Mouse (Mus musculus) CH12.LX (cell line): ENCODE results near the gene Rab17. TPM values are rescaled to one million over a fixed set of nuclear protein-coding genes. Genes with fewer than 3 reads are reported as not detected.

Experiments
- DNase-seq: peaks from one replicate; pipeline ENCODE4 v3.0.0-alpha.2; 2013; ENCODE audit errors: extremely low read depth
- H3K27ac ChIP-seq: 2 replicates; pipeline ENCODE4 v1.5.1; 2012; ENCODE audit warnings: low read depth, mild to moderate bottlenecking, control low read depth, moderate library complexity; ENCODE audit not compliant: insufficient read depth
- H3K27me3 ChIP-seq: replicated peaks from 2 replicates; pipeline ENCODE3; 2012; ENCODE audit warnings: inconsistent platforms
- H3K36me3 ChIP-seq, 2 experiments: replicated peaks in 1 of 2; 2 replicates each; pipeline versions ENCODE3 to v1.6.1; 2012; ENCODE audit warnings: inconsistent platforms in 1 of 2, low read length in 1 of 2, mild to moderate bottlenecking in 1 of 2, mixed read lengths in 1 of 2, moderate library complexity in 1 of 2; ENCODE audit not compliant: control insufficient read depth in 1 of 2, insufficient read depth in 1 of 2
- H3K4me1 ChIP-seq, 2 experiments: 2 replicates each; pipeline ENCODE4 v1.6.1; 2012; ENCODE audit warnings: inconsistent platforms in 1 of 2, moderate library complexity in 1 of 2; ENCODE audit not compliant: insufficient read depth in 2 of 2, control insufficient read depth in 1 of 2
- H3K4me2 ChIP-seq: 2 replicates; pipeline ENCODE4 v1.6.1; 2012; ENCODE audit warnings: low read depth, mild to moderate bottlenecking, control low read depth; ENCODE audit not compliant: poor library complexity, insufficient read depth, severe bottlenecking
- H3K4me3 ChIP-seq, 3 experiments: fragments of 150-350 bp in 1 of 3; sonication (generic) in 1 of 3; replicated peaks in 1 of 3; 2 replicates each; pipeline versions ENCODE3 to v1.5.1; 2011 to 2012; ENCODE audit warnings: low read depth in 2 of 3, low read length in 2 of 3, mild to moderate bottlenecking in 2 of 3, moderate library complexity in 2 of 3, control low read depth in 1 of 3, improper control_type of control experiment in 1 of 3, inconsistent platforms in 1 of 3, mixed read lengths in 1 of 3; ENCODE audit not compliant: poor library complexity in 1 of 3
- H3K79me2 ChIP-seq: replicated peaks from 2 replicates; pipeline ENCODE4 v1.6.1; 2012; ENCODE audit warnings: mild to moderate bottlenecking, moderate library complexity; ENCODE audit not compliant: control insufficient read depth, poor library complexity, insufficient read depth, severe bottlenecking; ENCODE audit errors: extremely low read depth
- H3K9ac ChIP-seq: 2 replicates; pipeline ENCODE4 v1.6.1; 2012; ENCODE audit warnings: low read depth, mild to moderate bottlenecking, control low read depth, moderate library complexity; ENCODE audit not compliant: insufficient read depth
- H3K9me3 ChIP-seq: replicated peaks from 2 replicates; pipeline ENCODE3; 2012; ENCODE audit warnings: low read length, inconsistent platforms, mixed read lengths
- BHLHE40 ChIP-seq: IDR thresholded peaks from 2 replicates; pipeline ENCODE4 v1.6.1; 2011; ENCODE audit warnings: mild to moderate bottlenecking, low read depth, low read length, improper control_type of control experiment
- CHD1 ChIP-seq: IDR thresholded peaks from 2 replicates; pipeline ENCODE4 v1.6.1; 2012; ENCODE audit warnings: low read depth, low read length, improper control_type of control experiment, inconsistent platforms
- CHD2 ChIP-seq: IDR thresholded peaks from 2 replicates; pipeline ENCODE4 v1.6.1; 2011; ENCODE audit warnings: low read length, improper control_type of control experiment
- CTCF ChIP-seq, 2 experiments: IDR thresholded peaks in 1 of 2; conservative IDR thresholded peaks in 1 of 2; 2 replicates each; pipeline ENCODE4 v1.5.1; 2011 to 2012; ENCODE audit warnings: low read depth in 2 of 2, low read length in 2 of 2, improper control_type of control experiment in 1 of 2, inconsistent platforms in 1 of 2, mild to moderate bottlenecking in 1 of 2, moderate library complexity in 1 of 2
- E2F4 ChIP-seq: IDR thresholded peaks from 2 replicates; pipeline ENCODE4 v1.6.1; 2011; ENCODE audit warnings: low read depth, low read length, improper control_type of control experiment; ENCODE audit not compliant: insufficient replicate concordance
- ELF1 ChIP-seq: IDR thresholded peaks from 2 replicates; pipeline ENCODE4 v1.6.1; 2014; ENCODE audit warnings: low read depth, mild to moderate bottlenecking, inconsistent platforms, low read length, improper control_type of control experiment
- EP300 ChIP-seq: IDR thresholded peaks from 2 replicates; pipeline ENCODE4 v1.6.1; 2011; ENCODE audit warnings: low read length, improper control_type of control experiment
- ETS1 ChIP-seq: conservative IDR thresholded peaks from 2 replicates; pipeline ENCODE4 v1.6.1; 2012; ENCODE audit warnings: low read depth, mild to moderate bottlenecking, inconsistent platforms, low read length, improper control_type of control experiment, moderate library complexity
- GABPA ChIP-seq: IDR thresholded peaks from 2 replicates; pipeline ENCODE4 v1.6.1; 2012; ENCODE audit warnings: low read depth, low read length, improper control_type of control experiment, inconsistent platforms; ENCODE audit not compliant: insufficient replicate concordance
- HCFC1 ChIP-seq: IDR thresholded peaks from 2 replicates; pipeline ENCODE4 v1.6.1; 2012; ENCODE audit warnings: low read depth, mild to moderate bottlenecking, inconsistent platforms, low read length, improper control_type of control experiment
- IRF4 ChIP-seq: IDR thresholded peaks from 2 replicates; pipeline ENCODE4 v1.6.1; 2014; ENCODE audit warnings: low read depth, mild to moderate bottlenecking, inconsistent platforms, low read length, improper control_type of control experiment
- JUN ChIP-seq: IDR thresholded peaks from 2 replicates; pipeline ENCODE4 v1.6.1; 2011; ENCODE audit warnings: low read depth, mild to moderate bottlenecking, low read length, improper control_type of control experiment, moderate library complexity; ENCODE audit not compliant: insufficient read depth
- JUND ChIP-seq: conservative IDR thresholded peaks from 2 replicates; pipeline ENCODE4 v1.6.1; 2011; ENCODE audit warnings: low read depth, low read length, improper control_type of control experiment
- KAT2A ChIP-seq: IDR thresholded peaks from 2 replicates; pipeline ENCODE4 v1.6.1; 2012; ENCODE audit warnings: low read length, improper control_type of control experiment, inconsistent platforms; ENCODE audit not compliant: insufficient replicate concordance
- MAFK ChIP-seq: IDR thresholded peaks from 2 replicates; pipeline ENCODE4 v1.6.1; 2011; ENCODE audit warnings: low read length, improper control_type of control experiment; ENCODE audit not compliant: insufficient replicate concordance
- MAX ChIP-seq: IDR thresholded peaks from 2 replicates; pipeline ENCODE4 v1.6.1; 2011; ENCODE audit warnings: low read length, improper control_type of control experiment
- MAZ ChIP-seq: IDR thresholded peaks from 2 replicates; pipeline ENCODE4 v1.6.1; 2012; ENCODE audit warnings: low read depth, mild to moderate bottlenecking, inconsistent platforms, low read length, improper control_type of control experiment, moderate library complexity
- MEF2A ChIP-seq: IDR thresholded peaks from 2 replicates; pipeline ENCODE4 v1.6.1; 2014; ENCODE audit warnings: low read depth, mild to moderate bottlenecking, inconsistent platforms, low read length, improper control_type of control experiment, borderline replicate concordance
- MXI1 ChIP-seq: IDR thresholded peaks from 2 replicates; pipeline ENCODE4 v1.6.1; 2011; ENCODE audit warnings: mild to moderate bottlenecking, low read depth, low read length, improper control_type of control experiment
- MYC ChIP-seq: IDR thresholded peaks from 2 replicates; pipeline ENCODE4 v1.6.1; 2011; ENCODE audit warnings: low read depth, mild to moderate bottlenecking, improper control_type of control experiment, low read length
- NELFE ChIP-seq: IDR thresholded peaks from 2 replicates; pipeline ENCODE4 v1.6.1; 2011; ENCODE audit warnings: low read depth, low read length, improper control_type of control experiment
- NRF1 ChIP-seq: IDR thresholded peaks from 2 replicates; pipeline ENCODE4 v1.6.1; 2014; ENCODE audit warnings: low read depth, mild to moderate bottlenecking, inconsistent platforms, low read length, improper control_type of control experiment, moderate library complexity
- PAX5 ChIP-seq: IDR thresholded peaks from 2 replicates; pipeline ENCODE4 v1.6.1; 2012; ENCODE audit warnings: low read length, inconsistent platforms, mixed read lengths
- POLR2A ChIP-seq: IDR thresholded peaks from 2 replicates; pipeline ENCODE4 v1.6.1; 2011; ENCODE audit warnings: low read depth, mild to moderate bottlenecking, improper control_type of control experiment, low read length
- POLR2AphosphoS2 ChIP-seq: IDR thresholded peaks from 2 replicates; pipeline ENCODE4 v1.6.1; 2011; ENCODE audit warnings: low read depth, low read length, improper control_type of control experiment
- RAD21 ChIP-seq: IDR thresholded peaks from 2 replicates; pipeline ENCODE4 v1.6.1; 2011; ENCODE audit warnings: low read depth, mild to moderate bottlenecking, low read length, improper control_type of control experiment, moderate library complexity
- RCOR1 ChIP-seq: conservative IDR thresholded peaks from 2 replicates; pipeline ENCODE4 v1.6.1; 2012; ENCODE audit warnings: low read depth, mild to moderate bottlenecking, inconsistent platforms, low read length, improper control_type of control experiment
- SIN3A ChIP-seq: IDR thresholded peaks from 2 replicates; pipeline ENCODE4 v1.6.1; 2012; ENCODE audit warnings: low read length, improper control_type of control experiment, inconsistent platforms
- SMC3 ChIP-seq: IDR thresholded peaks from 2 replicates; pipeline ENCODE4 v1.6.1; 2011; ENCODE audit warnings: low read depth, low read length, improper control_type of control experiment
- TBP ChIP-seq: conservative IDR thresholded peaks from 2 replicates; pipeline ENCODE4 v1.6.1; 2011; ENCODE audit warnings: low read depth, low read length, improper control_type of control experiment
- TCF12 ChIP-seq: IDR thresholded peaks from 2 replicates; pipeline ENCODE4 v1.6.1; 2014; ENCODE audit warnings: low read depth, mild to moderate bottlenecking, inconsistent platforms, low read length, improper control_type of control experiment
- UBTF ChIP-seq: IDR thresholded peaks from 2 replicates; pipeline ENCODE4 v1.6.1; 2012; ENCODE audit warnings: low read depth, mild to moderate bottlenecking, inconsistent platforms, low read length, improper control_type of control experiment, moderate library complexity
- USF1 ChIP-seq: IDR thresholded peaks from 2 replicates; pipeline ENCODE4 v1.6.1; 2014; ENCODE audit warnings: low read depth, mild to moderate bottlenecking, inconsistent platforms, low read length, improper control_type of control experiment
- USF2 ChIP-seq: conservative IDR thresholded peaks from 2 replicates; pipeline ENCODE4 v1.6.1; 2011; ENCODE audit warnings: low read depth, low read length, improper control_type of control experiment
- ZC3H11A ChIP-seq: IDR thresholded peaks from 2 replicates; pipeline ENCODE4 v1.6.1; 2012; ENCODE audit warnings: low read depth, mild to moderate bottlenecking, inconsistent platforms, low read length, improper control_type of control experiment
- ZKSCAN1 ChIP-seq: IDR thresholded peaks from 2 replicates; pipeline ENCODE4 v1.6.1; 2012; ENCODE audit warnings: low read depth, inconsistent platforms, low read length, improper control_type of control experiment, borderline replicate concordance
- ZNF384 ChIP-seq: IDR thresholded peaks from 2 replicates; pipeline ENCODE4 v1.6.1; 2012; ENCODE audit warnings: low read depth, low read length, improper control_type of control experiment, inconsistent platforms
- dilution Hi-C: fragments of 300-500 bp; cut with MboI; formaldehyde crosslinking; loops from 2 replicates; pipeline ENCODE4 v1.14.3; 2020; ENCODE audit warnings: low sequenced_read_pairs; ENCODE audit not compliant: extremely low pct_unique_long_range_greater_than_20kb, extremely low pct_ligation_motif_present
- in situ Hi-C: fragments of 300-500 bp; cut with MboI; formaldehyde crosslinking; loops from 3 replicates; pipeline ENCODE4 v1.14.3; 2019; ENCODE audit warnings: low sequenced_read_pairs, low pct_ligation_motif_present, low pct_unique_long_range_greater_than_20kb, mixed read lengths
- polyA plus RNA-seq: library from polyadenylated mRNA; unstranded; fragments of >175 nt; gene quantifications from 2 replicates; pipeline ENCODE4 v1.2.1, GENCODE M21; 2012; ENCODE audit warnings: low read depth; ENCODE audit not compliant: insufficient read length
- total RNA-seq, 2 experiments: library from RNA; depleted of rRNA; stranded (reverse); fragments of 300-350 nt in 1 of 2; fragments of >200 nt in 1 of 2; gene quantifications; 2 replicates each; pipeline ENCODE4 v1.2.3; 2012 to 2014

The Rab17 gene
- total and polyA plus RNA-seq, 3 experiments: 0.15 to 0.64 (median 0.59) TPM

GRCm38 (mm10) chr1:90956245-90957096, 13.0 kb downstream of the Rab17 start:
- Histone ChIP-seq H3K4me2 (no peak overlapping the region), H3K79me2 (no peaks in the 10 kb centered on the region), H3K27me3 (peaks cover 78% of the 10 kb centered on the region), H3K9me3 (no peaks in the 10 kb centered on the region), H3K9ac (no peak overlapping the region), H3K27ac (no peak overlapping the region)
- peak; percentile 67 for DNase-seq
- dilution Hi-C loops: no loop called here
- TF ChIP-seq JUN (no peak), ZKSCAN1 (no peak), CTCF (conservative IDR thresholded peaks at IDR 0.05 in 1 of 2, IDR thresholded peaks at IDR 0.05 in 1 of 2; ENCODE audit: low read depth in 2 of 2, low read length in 2 of 2) (peak; percentile 86 to 87), MEF2A (no peak), CHD2 (no peak), POLR2AphosphoS2 (no peak), MXI1 (no peak), MAX (no peak), TCF12 (no peak), NRF1 (no peak), JUND (0 out of 2 replicates have a peak, but pooled peaks have one; percentile 19), MAZ (no peak), TBP (no peak), ZC3H11A (peak; percentile 39; the same call in 1 of the 2 replicates), POLR2A (no peak), RCOR1 (no peak), EP300 (no peak), ELF1 (no peak), USF2 (no peak), SMC3 (peak; percentile 81), CHD1 (no peak), PAX5 (no peak), KAT2A (no peak), BHLHE40 (no peak), E2F4 (no peak), ETS1 (no peak), USF1 (no peak), MYC (no peak), IRF4 (no peak), NELFE (peak; percentile 42; the same call in 1 of the 2 replicates), HCFC1 (no peak), GABPA (no peak), ZNF384 (no peak), SIN3A (no peak), UBTF (no peak), MAFK (no peak), RAD21 (peak; percentile 92)
- TF ChIP-seq, all 38 proteins: peak for 6
- in situ Hi-C loops: loop anchor here (10.0 kb wide), 1 partner anchor 312 kb away; no protein-coding TSS in a partner anchor
- Histone ChIP-seq H3K4me3 (no peak overlapping the region), H3K4me1 (no peaks in the 10 kb centered on the region), H3K36me3 (no peaks in the 10 kb centered on the region)
